ENCODE assay signal across 7 mouse cellular contexts in the genomic region with DNA sequence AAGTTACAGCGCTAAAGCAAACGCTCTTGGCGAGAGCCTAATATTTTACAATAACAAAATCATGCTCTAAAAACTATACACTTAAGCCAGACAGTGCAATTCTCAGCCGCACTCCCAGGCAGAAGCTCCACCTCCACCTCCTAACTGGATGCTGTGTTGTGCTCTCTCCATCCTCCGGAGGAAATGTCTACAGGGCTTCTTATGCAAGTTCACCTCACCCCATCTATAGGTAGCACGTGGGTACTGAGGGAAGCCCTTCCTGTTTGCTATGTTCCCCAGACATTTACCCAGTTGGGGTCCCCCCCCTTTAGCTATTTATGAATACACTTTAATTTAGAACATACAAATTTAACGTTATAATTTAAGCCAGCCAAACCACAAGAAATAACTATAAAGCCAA. TPM values are rescaled to one million over a fixed set of nuclear protein-coding genes. Genes with fewer than 3 reads are reported as not detected.
A peak's percentile ranks its signal among the peaks of the same experiment; 100 is the strongest.
DNase-seq lines count a peak whose midpoint lies in the region; ATAC-seq and TF ChIP-seq lines count a peak whose summit lies in the region.

No protein-coding gene starts in this region.

- H3K27me3 ChIP-seq in lung, embryonic 16.5 days (ENCODE audit: control insufficient read depth, insufficient read depth, low read depth, low read length): no peaks in the 10 kb centered on the region
- H3K27me3 ChIP-seq in embryonic facial prominence, embryonic 14.5 days (replicated peaks; ENCODE audit: control insufficient read depth, insufficient read depth, low read length): no peaks in the 10 kb centered on the region
- H3K27me3 ChIP-seq in intestine, embryonic 15.5 days (replicated peaks): no peaks in the 10 kb centered on the region
- H3K27me3 ChIP-seq in stomach, postnatal 0 days (ENCODE audit: control insufficient read depth, insufficient read depth, low read length): no peaks in the 10 kb centered on the region

- DNase-seq in lung, postnatal 14 days: no peak
- peak; percentile 58 for DNase-seq in embryonic facial prominence, embryonic 14.5 days (ENCODE audit: low spot score)
- no peak for DNase-seq in stomach, postnatal 0 days (ENCODE audit: low spot score)
- DNase-seq in frontal cortex, postnatal 14 days (ENCODE audit: low spot score in 2 of 2): no peak
- no peak for DNase-seq in layer of hippocampus, adult 9-11 months

- TF ChIP-seq CTCF in stomach, postnatal 0 days (IDR thresholded peaks at IDR 0.05; ENCODE audit: low read depth): peak; percentile 53

- peaks cover 33% of the 10 kb centered on the region for H3K4me1 ChIP-seq in lung, embryonic 16.5 days (replicated peaks; ENCODE audit: control insufficient read depth, insufficient read depth, low read length)
- peaks cover 17% of the 10 kb centered on the region for H3K4me1 ChIP-seq in embryonic facial prominence, embryonic 14.5 days (ENCODE audit: control insufficient read depth, insufficient read depth, low read length)
- H3K4me1 ChIP-seq in intestine, embryonic 15.5 days (replicated peaks): peaks cover 20% of the 10 kb centered on the region
- peaks cover 2% of the 10 kb centered on the region; the same call in 1 of the 2 replicates for H3K4me1 ChIP-seq in stomach, postnatal 0 days (replicated peaks; ENCODE audit: control insufficient read depth, insufficient read depth)

- no peak for TF ChIP-seq EP300 in stomach, postnatal 0 days (optimal IDR thresholded peaks at IDR 0.05)

- no peaks in the 10 kb centered on the region for H3K36me3 ChIP-seq in lung, embryonic 16.5 days (ENCODE audit: control insufficient read depth, insufficient read depth, low read length)
- H3K36me3 ChIP-seq in embryonic facial prominence, embryonic 14.5 days (ENCODE audit: control insufficient read depth, insufficient read depth, low read length): no peaks in the 10 kb centered on the region
- H3K36me3 ChIP-seq in intestine, embryonic 15.5 days: no peaks in the 10 kb centered on the region
- no peaks in the 10 kb centered on the region for H3K36me3 ChIP-seq in stomach, postnatal 0 days (ENCODE audit: control insufficient read depth, insufficient read depth, low read length)

- peaks cover 3% of the 10 kb centered on the region; the same call in 1 of the 2 replicates for H3K9me3 ChIP-seq in lung, embryonic 16.5 days (ENCODE audit: control insufficient read depth, low read length)
- no peaks in the 10 kb centered on the region for H3K9me3 ChIP-seq in embryonic facial prominence, embryonic 14.5 days (ENCODE audit: control insufficient read depth, low read length)
- no peaks in the 10 kb centered on the region for H3K9me3 ChIP-seq in intestine, embryonic 15.5 days
- no peaks in the 10 kb centered on the region for H3K9me3 ChIP-seq in stomach, postnatal 0 days (ENCODE audit: control insufficient read depth, low read length)

- peak overlapping the region; percentile 83; the same call in 1 of the 2 replicates for H3K4me3 ChIP-seq in lung, embryonic 16.5 days (ENCODE audit: low read length)
- H3K4me3 ChIP-seq in embryonic facial prominence, embryonic 14.5 days (ENCODE audit: low read depth, low read length): peak overlapping the region; percentile 72; the same call in 1 of the 2 replicates
- H3K4me3 ChIP-seq in intestine, embryonic 15.5 days (replicated peaks): no peak overlapping the region
- H3K4me3 ChIP-seq in stomach, postnatal 0 days (ENCODE audit: low read depth, low read length): no peak overlapping the region

- no peak for ATAC-seq in lung, embryonic 16.5 days (ENCODE audit: low read depth)
- ATAC-seq in embryonic facial prominence, embryonic 14.5 days (ENCODE audit: low read depth): no peak
- ATAC-seq in intestine, embryonic 15.5 days: no peak
- ATAC-seq in stomach, postnatal 0 days (ENCODE audit: low FRiP score, low TSS enrichment): no peak

- no peak overlapping the region for H3K9ac ChIP-seq in lung, embryonic 16.5 days (ENCODE audit: low read length)
- no peak overlapping the region for H3K9ac ChIP-seq in embryonic facial prominence, embryonic 14.5 days (ENCODE audit: low read depth, low read length)
- H3K9ac ChIP-seq in intestine, embryonic 15.5 days: no peak overlapping the region
- H3K9ac ChIP-seq in stomach, postnatal 0 days (ENCODE audit: low read length): no peak overlapping the region

- no peak overlapping the region for H3K27ac ChIP-seq in lung, embryonic 16.5 days (ENCODE audit: low read length)
- no peak overlapping the region for H3K27ac ChIP-seq in embryonic facial prominence, embryonic 14.5 days (replicated peaks; ENCODE audit: low read depth, low read length)
- H3K27ac ChIP-seq in intestine, embryonic 15.5 days: no peak overlapping the region
- H3K27ac ChIP-seq in stomach, postnatal 0 days (replicated peaks): no peak overlapping the region

- peak overlapping the region; percentile 76 for H3K4me2 ChIP-seq in lung, embryonic 16.5 days (ENCODE audit: low read depth, low read length)
- H3K4me2 ChIP-seq in embryonic facial prominence, embryonic 14.5 days (ENCODE audit: low read depth, low read length): peak overlapping the region; percentile 92
- H3K4me2 ChIP-seq in intestine, embryonic 15.5 days (replicated peaks): peak overlapping the region; percentile 82
- H3K4me2 ChIP-seq in stomach, postnatal 0 days (replicated peaks; ENCODE audit: low read depth): peak overlapping the region; percentile 25; the same call in 1 of the 2 replicates

- 53% methylated on average over 7 of the region's 7 CpGs for WGBS in lung, embryonic 16.5 days
- WGBS in embryonic facial prominence, embryonic 14.5 days: 53% methylated on average over 7 of the region's 7 CpGs
- WGBS in intestine, embryonic 15.5 days: 46% methylated on average over 7 of the region's 7 CpGs
- 56% methylated on average over 7 of the region's 7 CpGs for WGBS in stomach, postnatal 0 days

RNA-seq across cellular contexts. Expression of gene Sipa1l2, which starts 2.0 kb away (rescaled TPM):
- 13.3 and 14.2 TPM in 2 replicates for polyA plus RNA-seq in lung, embryonic 16.5 days (2015; fragmentation: Nextera tagmentation; extraction: Ambion mirVana)
- polyA plus RNA-seq in embryonic facial prominence, embryonic 14.5 days (2014; fragmentation: Nextera tagmentation; extraction: Ambion mirVana): 10.0 and 11.0 TPM in 2 replicates
- polyA plus RNA-seq in intestine, embryonic 15.5 days (2015; fragmentation: Nextera tagmentation; extraction: Ambion mirVana): 7.4 and 7.6 TPM in 2 replicates
- polyA plus RNA-seq in stomach, postnatal 0 days (2015; fragmentation: Nextera tagmentation; extraction: Ambion mirVana): 3.1 and 3.6 TPM in 2 replicates

Comparison
In these comparisons a context has a peak if more than half of its experiments do, and no peak if none do; other contexts are left out.
1. H3K4me2 ChIP-seq: peak in every context shown above with its lines; median percentile 92 in embryonic facial prominence, embryonic 14.5 days; 82 in intestine, embryonic 15.5 days; 76 in lung, embryonic 16.5 days; 25 in stomach, postnatal 0 days.
2. H3K4me3 ChIP-seq: peak in lung, embryonic 16.5 days (single experiment) and embryonic facial prominence, embryonic 14.5 days (single experiment); none in intestine, embryonic 15.5 days (single experiment) and stomach, postnatal 0 days (single experiment).